ENCODE assay signal across 13 mouse cellular contexts in genomic region chr9:97051176-97051575, GRCm38 (mm10). TPM values are rescaled to one million over a fixed set of nuclear protein-coding genes. Genes with fewer than 3 reads are reported as not detected.
DNase-seq lines count a peak whose midpoint lies in the region; ATAC-seq and TF ChIP-seq lines count a peak whose summit lies in the region.
"Had no signal": no experiment of that assay in that cellular context is flagged by ENCODE, and none has a peak within 500 bp of the region (broad histone marks: within the 10 kb centered on the region; RNA-seq: fewer than 3 reads in every experiment).

No protein-coding gene starts in this region.

- ATAC-seq in hindbrain, embryonic 16.5 days, result peak; percentile 81
- no peak for ATAC-seq in midbrain, postnatal 0 days (ENCODE audit: low FRiP score)
- ATAC-seq in liver, embryonic 11.5 days (replicated peaks; ENCODE audit: low FRiP score), result no peak
- no peak for ATAC-seq in heart, embryonic 11.5 days (replicated peaks; ENCODE audit: insufficient number of reproducible peaks, low FRiP score, low TSS enrichment)
- ATAC-seq: activated CD4-positive, CD25-positive, alpha-beta regulatory T cell, adult 4 months had no signal

- no peak overlapping the region for H3K4me2 ChIP-seq in hindbrain, embryonic 16.5 days (ENCODE audit: low read length)
- no peak overlapping the region for H3K4me2 ChIP-seq in midbrain, postnatal 0 days (ENCODE audit: low read depth, low read length, poor library complexity, severe bottlenecking)
- H3K4me2 ChIP-seq in liver, embryonic 11.5 days, result no peak overlapping the region
- no peak overlapping the region for H3K4me2 ChIP-seq in heart, embryonic 11.5 days

- DNase-seq in embryo, embryonic 10.5 days (ENCODE audit: low spot score), result peak; percentile 76
- DNase-seq in forebrain, embryonic 10.5 days (ENCODE audit: extremely low spot score, low spot score), result peak; percentile 35
- DNase-seq in midbrain, postnatal 0 days (ENCODE audit: low spot score), result peak; percentile 75
- DNase-seq in adipocyte (ENCODE audit: low spot score), result no peak
- DNase-seq in liver, embryonic 11.5 days (ENCODE audit: low spot score), result no peak
- no peak for DNase-seq in lung, adult 18-20 months
- DNase-seq: gastrocnemius, adult 2 months; kidney, adult 8-10 months; layer of hippocampus, postnatal 36 days; lung, adult 2 months had no signal

- WGBS in forebrain, embryonic 10.5 days, result 49% methylated on average over 8 of the region's 8 CpGs
- WGBS in hindbrain, embryonic 16.5 days, result 18% methylated on average over 8 of the region's 8 CpGs
- 12% methylated on average over 8 of the region's 8 CpGs for WGBS in midbrain, postnatal 0 days
- 75% methylated on average over 8 of the region's 8 CpGs for WGBS in liver, embryonic 11.5 days
- WGBS in heart, embryonic 11.5 days (ENCODE audit: insufficient replicate concordance), result 57% methylated on average over 8 of the region's 8 CpGs

- no peak for TF ChIP-seq CTCF in midbrain, postnatal 0 days (IDR thresholded peaks at IDR 0.05)

- peaks cover 23% of the 10 kb centered on the region for H3K4me1 ChIP-seq in forebrain, embryonic 10.5 days
- peaks cover 2% of the 10 kb centered on the region for H3K4me1 ChIP-seq in hindbrain, embryonic 16.5 days (ENCODE audit: control insufficient read depth, insufficient read depth, low read depth, low read length)
- peaks cover 5% of the 10 kb centered on the region; the same call in 1 of the 2 replicates for H3K4me1 ChIP-seq in midbrain, postnatal 0 days (ENCODE audit: insufficient read depth, low read length)
- H3K4me1 ChIP-seq in liver, embryonic 11.5 days (replicated peaks; ENCODE audit: control insufficient read depth, insufficient read depth, low read length), result no peaks in the 10 kb centered on the region
- peaks cover 2% of the 10 kb centered on the region; the same call in 1 of the 2 replicates for H3K4me1 ChIP-seq in heart, embryonic 11.5 days (ENCODE audit: control insufficient read depth, insufficient read depth, low read length)

- peak overlapping the region; percentile 74 for H3K27ac ChIP-seq in forebrain, embryonic 10.5 days
- no peak overlapping the region for H3K27ac ChIP-seq in hindbrain, embryonic 16.5 days (ENCODE audit: low read depth, low read length)
- H3K27ac ChIP-seq in midbrain, postnatal 0 days (ENCODE audit: low read depth, low read length), result no peak overlapping the region
- no peak overlapping the region for H3K27ac ChIP-seq in liver, embryonic 11.5 days (ENCODE audit: low read depth, low read length)
- H3K27ac ChIP-seq in heart, embryonic 11.5 days (ENCODE audit: low read depth, low read length), result no peak overlapping the region
- H3K27ac ChIP-seq: gastrocnemius, adult 2 months had no signal

- no peaks in the 10 kb centered on the region for H3K36me3 ChIP-seq in forebrain, embryonic 10.5 days (replicated peaks)
- H3K36me3 ChIP-seq in hindbrain, embryonic 16.5 days (ENCODE audit: control insufficient read depth, insufficient read depth, low read length), result no peaks in the 10 kb centered on the region
- no peaks in the 10 kb centered on the region for H3K36me3 ChIP-seq in midbrain, postnatal 0 days (ENCODE audit: insufficient read depth, low read length)
- no peaks in the 10 kb centered on the region for H3K36me3 ChIP-seq in liver, embryonic 11.5 days (ENCODE audit: control insufficient read depth, insufficient read depth, low read length)
- no peaks in the 10 kb centered on the region for H3K36me3 ChIP-seq in heart, embryonic 11.5 days (ENCODE audit: control insufficient read depth, insufficient read depth, low read length)

- no peaks in the 10 kb centered on the region for H3K27me3 ChIP-seq in forebrain, embryonic 10.5 days (ENCODE audit: poor library complexity, severe bottlenecking)
- H3K27me3 ChIP-seq in hindbrain, embryonic 16.5 days (replicated peaks; ENCODE audit: control insufficient read depth, insufficient read depth, low read length), result no peaks in the 10 kb centered on the region
- H3K27me3 ChIP-seq in midbrain, postnatal 0 days (ENCODE audit: insufficient read depth, low read length), result no peaks in the 10 kb centered on the region
- H3K27me3 ChIP-seq in liver, embryonic 11.5 days (replicated peaks; ENCODE audit: control insufficient read depth, insufficient read depth, low read length), result no peaks in the 10 kb centered on the region
- H3K27me3 ChIP-seq in heart, embryonic 11.5 days (ENCODE audit: control insufficient read depth, insufficient read depth, low read length), result no peaks in the 10 kb centered on the region

- H3K9me3 ChIP-seq in forebrain, embryonic 10.5 days, result peaks cover 7% of the 10 kb centered on the region; the same call in 1 of the 2 replicates
- peaks cover 4% of the 10 kb centered on the region; the same call in 1 of the 2 replicates for H3K9me3 ChIP-seq in hindbrain, embryonic 16.5 days (ENCODE audit: control insufficient read depth, low read length)
- no peaks in the 10 kb centered on the region for H3K9me3 ChIP-seq in midbrain, postnatal 0 days (ENCODE audit: low read length)
- no peaks in the 10 kb centered on the region for H3K9me3 ChIP-seq in liver, embryonic 11.5 days (ENCODE audit: control insufficient read depth, low read length)
- no peaks in the 10 kb centered on the region for H3K9me3 ChIP-seq in heart, embryonic 11.5 days (replicated peaks; ENCODE audit: control insufficient read depth, low read length)

- no peak overlapping the region for H3K4me3 ChIP-seq in forebrain, embryonic 10.5 days
- H3K4me3 ChIP-seq in hindbrain, embryonic 16.5 days (ENCODE audit: low read length), result no peak overlapping the region
- no peak overlapping the region for H3K4me3 ChIP-seq in midbrain, postnatal 0 days (ENCODE audit: low read depth, low read length)
- no peak overlapping the region for H3K4me3 ChIP-seq in liver, embryonic 11.5 days (ENCODE audit: low read depth, low read length)
- H3K4me3 ChIP-seq in heart, embryonic 11.5 days (ENCODE audit: low read depth, low read length), result no peak overlapping the region
- H3K4me3 ChIP-seq: gastrocnemius, adult 2 months had no signal

- no peak overlapping the region for H3K9ac ChIP-seq in hindbrain, embryonic 16.5 days (ENCODE audit: low read depth, low read length)
- H3K9ac ChIP-seq in midbrain, postnatal 0 days (replicated peaks; ENCODE audit: low read length, poor library complexity, severe bottlenecking), result no peak overlapping the region
- no peak overlapping the region for H3K9ac ChIP-seq in liver, embryonic 11.5 days (ENCODE audit: low read depth, low read length)
- no peak overlapping the region for H3K9ac ChIP-seq in heart, embryonic 11.5 days (ENCODE audit: low read depth, low read length)

RNA-seq across cellular contexts. Expression of gene Spsb4, which starts 32.5 kb away (rescaled TPM):
- 102 and 109 TPM in 2 replicates for polyA plus RNA-seq in forebrain, embryonic 10.5 days (2016; fragmentation: Nextera tagmentation; extraction: Ambion mirVana)
- 39.8 and 42.4 TPM in 2 replicates for polyA plus RNA-seq in hindbrain, embryonic 16.5 days (2015; fragmentation: Nextera tagmentation; extraction: Ambion mirVana)
- 37.7 and 38.9 TPM in 2 replicates for total RNA-seq in midbrain, postnatal 0 days (2014; rRNA removed)
- 21.2 and 24.1 TPM in 2 replicates for polyA plus RNA-seq in midbrain, postnatal 0 days (2015; fragmentation: Nextera tagmentation; extraction: Ambion mirVana)
- 6.8 and 8.1 TPM in 2 replicates for polyA plus RNA-seq in liver, embryonic 11.5 days (2014; fragmentation: Nextera tagmentation; extraction: Ambion mirVana)
- polyA plus RNA-seq in heart, embryonic 11.5 days (2014; fragmentation: Nextera tagmentation; extraction: Ambion mirVana), result 42.0 and 48.3 TPM in 2 replicates

RNA-seq across cellular contexts. Expression of gene Slc25a36, which starts 59.8 kb away (rescaled TPM):
- 60.4 and 61.8 TPM in 2 replicates for polyA plus RNA-seq in forebrain, embryonic 10.5 days (2016; fragmentation: Nextera tagmentation; extraction: Ambion mirVana)
- 66.9 and 70.2 TPM in 2 replicates for polyA plus RNA-seq in hindbrain, embryonic 16.5 days (2015; fragmentation: Nextera tagmentation; extraction: Ambion mirVana)
- total RNA-seq in midbrain, postnatal 0 days (2014; rRNA removed), result 91.0 and 164 TPM in 2 replicates
- 62.9 and 65.1 TPM in 2 replicates for polyA plus RNA-seq in midbrain, postnatal 0 days (2015; fragmentation: Nextera tagmentation; extraction: Ambion mirVana)
- polyA plus RNA-seq in liver, embryonic 11.5 days (2014; fragmentation: Nextera tagmentation; extraction: Ambion mirVana), result 37.2 and 38.6 TPM in 2 replicates
- polyA plus RNA-seq in heart, embryonic 11.5 days (2014; fragmentation: Nextera tagmentation; extraction: Ambion mirVana), result 79.6 and 83.6 TPM in 2 replicates

Comparison
In these comparisons a context has a peak if more than half of its experiments do, and no peak if none do; other contexts are left out.
1. DNase-seq: peak in embryo, embryonic 10.5 days (single experiment), forebrain, embryonic 10.5 days (single experiment) and midbrain, postnatal 0 days (single experiment); none in adipocyte (single experiment), liver, embryonic 11.5 days (single experiment) and lung, adult 18-20 months (0 of 2).